Mouse (Mus musculus): ENCODE measurements around the gene Utp15. TPM values are rescaled to one million over a fixed set of nuclear protein-coding genes. Genes with fewer than 3 reads are reported as not detected.

Utp15 gene
- polyA plus RNA-seq, 1 experiment from 2014 or later = 33.9 TPM

DNA sequence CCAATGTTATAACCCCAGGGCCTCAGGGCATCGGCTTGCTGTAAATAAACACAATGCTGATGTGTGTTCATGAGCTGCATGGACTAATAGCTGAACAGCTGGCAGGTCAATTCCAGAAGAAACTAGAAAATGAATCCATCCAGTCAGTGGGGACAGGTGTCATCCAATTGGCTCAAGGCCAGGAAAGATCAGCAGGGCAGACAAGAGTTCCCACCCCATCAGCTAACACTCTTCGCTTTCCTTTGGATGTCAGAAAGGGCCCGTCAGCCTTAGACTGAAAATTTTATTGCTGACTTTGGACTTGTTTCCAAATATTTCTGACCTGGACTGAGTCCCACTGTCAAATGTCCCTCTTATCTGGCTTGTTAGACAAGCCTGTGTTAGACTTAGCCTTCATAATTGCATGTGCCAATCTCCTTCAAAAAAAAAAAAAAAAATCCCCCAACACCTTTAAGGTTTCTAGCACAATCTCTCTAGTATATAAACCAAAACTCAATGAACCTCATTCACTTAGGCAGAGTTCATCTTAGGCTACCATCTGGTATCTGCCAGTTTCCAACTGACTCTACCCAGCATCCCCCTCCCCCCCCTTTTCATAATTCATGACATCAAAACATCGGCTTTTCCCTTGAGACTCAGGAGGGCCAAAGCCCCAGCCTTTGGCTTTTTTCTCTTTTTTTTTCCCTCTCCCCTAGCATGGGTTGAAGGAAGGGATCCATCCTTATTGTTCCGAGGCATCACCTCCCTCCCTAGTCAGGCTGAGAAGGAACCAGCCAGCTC, 18.1 kb downstream of the Utp15 start:
- peaks cover 18% of the 10 kb centered on the region for H3K36me3 ChIP-seq (ENCODE audit: control insufficient read depth, insufficient read depth, low read length)
- no peak overlapping the region for H3K9ac ChIP-seq (replicated peaks; ENCODE audit: low read depth, low read length)
- H3K27me3 ChIP-seq (ENCODE audit: control insufficient read depth, insufficient read depth, low read length) = no peaks in the 10 kb centered on the region
- H3K27ac ChIP-seq (ENCODE audit: low read length) = no peak overlapping the region
- no peaks in the 10 kb centered on the region for H3K9me3 ChIP-seq (ENCODE audit: control insufficient read depth, low read depth, low read length)
- no peak overlapping the region for H3K4me2 ChIP-seq (replicated peaks; ENCODE audit: low read depth, low read length)
- no peak overlapping the region for H3K4me3 ChIP-seq (ENCODE audit: low read depth, low read length)
- WGBS = 59% methylated on average over 5 of the region's 5 CpGs
- ATAC-seq (ENCODE audit: insufficient number of reproducible peaks, insufficient read depth, low FRiP score, low read depth) = no peak
- no peaks in the 10 kb centered on the region for H3K4me1 ChIP-seq (ENCODE audit: control insufficient read depth, insufficient read depth, low read length)

DNA sequence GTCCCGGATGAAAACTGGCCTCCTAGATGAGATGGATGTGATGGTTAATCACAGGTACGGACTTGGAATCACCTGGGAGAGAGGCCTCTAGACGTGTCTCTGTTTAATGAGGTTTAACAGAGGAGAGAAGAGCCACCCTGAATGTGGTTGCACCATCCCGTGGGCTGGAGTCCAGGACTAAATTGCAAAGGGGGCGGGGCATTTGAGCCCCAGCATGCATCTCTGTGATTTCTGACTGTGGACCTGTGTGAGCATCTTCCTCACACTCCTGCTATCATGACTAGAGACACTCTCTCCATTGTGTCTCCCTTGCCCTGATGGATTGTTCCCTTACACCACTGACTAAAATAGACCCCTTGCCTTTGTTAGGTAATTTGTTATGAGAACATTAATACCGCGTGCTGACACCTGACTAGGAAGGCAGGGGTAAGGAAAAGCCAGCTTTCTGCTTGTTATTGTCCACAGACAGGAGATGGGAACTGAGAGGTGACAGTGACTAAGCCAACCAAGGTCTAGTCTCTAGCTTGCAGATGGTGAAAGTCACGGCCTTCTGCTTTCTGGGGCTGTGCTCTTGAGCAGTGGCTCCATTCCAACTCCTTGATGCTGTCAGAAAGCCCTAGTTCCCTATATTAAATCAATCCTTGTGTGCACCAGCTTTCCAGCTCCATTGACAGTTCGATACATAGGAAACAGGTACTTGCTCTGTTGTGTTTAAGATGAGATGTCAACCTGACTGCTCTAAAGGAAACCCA, 21.1 kb downstream of the Utp15 start:
- no peak overlapping the region for H3K4me2 ChIP-seq (replicated peaks; ENCODE audit: low read depth, low read length)
- no peaks in the 10 kb centered on the region for H3K36me3 ChIP-seq (ENCODE audit: control insufficient read depth, insufficient read depth, low read length)
- no peak for ATAC-seq (ENCODE audit: insufficient number of reproducible peaks, insufficient read depth, low FRiP score, low read depth)
- 65% methylated on average over 9 of the region's 9 CpGs for WGBS
- no peaks in the 10 kb centered on the region for H3K27me3 ChIP-seq (ENCODE audit: control insufficient read depth, insufficient read depth, low read length)
- H3K4me3 ChIP-seq (ENCODE audit: low read depth, low read length) = no peak overlapping the region
- no peaks in the 10 kb centered on the region for H3K9me3 ChIP-seq (ENCODE audit: control insufficient read depth, low read depth, low read length)
- no peaks in the 10 kb centered on the region for H3K4me1 ChIP-seq (ENCODE audit: control insufficient read depth, insufficient read depth, low read length)
- H3K9ac ChIP-seq (replicated peaks; ENCODE audit: low read depth, low read length) = no peak overlapping the region
- H3K27ac ChIP-seq (ENCODE audit: low read length) = no peak overlapping the region

DNA sequence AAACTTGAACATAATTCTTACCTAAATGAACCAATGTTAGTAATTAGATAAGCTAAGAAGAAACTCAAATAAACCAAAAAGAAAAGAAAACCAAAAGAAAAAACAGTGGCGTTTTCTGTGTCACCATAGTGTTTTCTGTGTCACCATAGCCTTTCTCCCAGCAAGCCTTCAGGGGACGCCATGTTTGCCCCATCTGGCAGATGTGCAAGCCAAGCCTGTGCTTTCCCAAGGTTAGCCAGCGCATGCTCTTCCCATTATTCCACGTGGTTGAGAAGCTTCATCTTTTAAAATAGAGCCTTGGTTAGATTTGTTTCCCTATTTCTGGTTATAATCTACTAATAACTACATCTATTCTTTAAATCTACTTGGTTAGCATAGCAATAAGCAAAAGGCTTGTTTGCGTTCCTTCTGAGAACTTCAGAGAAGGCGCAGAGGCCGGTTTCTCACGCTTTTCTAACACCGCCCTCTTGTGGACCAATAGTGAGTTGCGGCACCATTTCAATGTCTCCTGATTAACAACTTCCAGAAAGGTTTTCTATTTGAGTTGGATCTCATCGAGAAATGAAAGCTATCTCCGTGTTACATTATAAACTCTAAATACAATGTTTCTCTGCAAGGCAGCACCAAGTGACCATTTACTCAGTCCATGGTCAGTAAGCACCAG, 22.7 kb downstream of the Utp15 start:
- Histone ChIP-seq H3K27ac (ENCODE audit: low read length) (no peak overlapping the region), H3K27me3 (ENCODE audit: control insufficient read depth, insufficient read depth, low read length) (no peaks in the 10 kb centered on the region), H3K4me2 (replicated peaks; ENCODE audit: low read depth, low read length) (no peak overlapping the region), H3K4me1 (ENCODE audit: control insufficient read depth, insufficient read depth, low read length) (no peaks in the 10 kb centered on the region), H3K9me3 (ENCODE audit: control insufficient read depth, low read depth, low read length) (no peaks in the 10 kb centered on the region), H3K9ac (replicated peaks; ENCODE audit: low read depth, low read length) (no peak overlapping the region), H3K4me3 (ENCODE audit: low read depth, low read length) (no peak overlapping the region), H3K36me3 (ENCODE audit: control insufficient read depth, insufficient read depth, low read length) (no peaks in the 10 kb centered on the region)
- no peak for ATAC-seq (ENCODE audit: insufficient number of reproducible peaks, insufficient read depth, low FRiP score, low read depth)
- 18% methylated on average over 12 of the region's 12 CpGs for WGBS

DNA sequence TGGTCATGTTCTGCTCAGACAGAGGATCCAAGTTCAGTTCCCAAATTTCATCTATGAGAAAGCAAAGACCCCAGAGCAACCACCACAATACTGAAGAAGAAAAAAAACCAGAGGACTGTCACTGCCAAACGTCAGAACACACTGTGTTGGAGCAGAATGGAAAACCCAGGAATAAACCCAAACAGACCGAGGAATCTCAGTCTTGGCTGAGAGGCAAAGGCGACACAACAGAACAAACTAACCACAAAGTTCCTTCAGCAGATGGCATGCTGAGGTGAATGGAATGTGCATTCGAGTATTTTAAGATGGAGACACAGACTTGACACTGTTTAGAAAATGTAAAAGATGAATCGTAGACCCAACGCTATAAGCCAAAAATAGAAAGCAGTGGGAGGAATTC, 27.4 kb downstream of the Utp15 start:
- Histone ChIP-seq H3K27ac (ENCODE audit: low read length) (no peak overlapping the region), H3K9ac (replicated peaks; ENCODE audit: low read depth, low read length) (no peak overlapping the region), H3K4me2 (replicated peaks; ENCODE audit: low read depth, low read length) (no peak overlapping the region), H3K36me3 (ENCODE audit: control insufficient read depth, insufficient read depth, low read length) (no peaks in the 10 kb centered on the region), H3K4me1 (ENCODE audit: control insufficient read depth, insufficient read depth, low read length) (no peaks in the 10 kb centered on the region), H3K9me3 (ENCODE audit: control insufficient read depth, low read depth, low read length) (no peaks in the 10 kb centered on the region), H3K4me3 (ENCODE audit: low read depth, low read length) (no peak overlapping the region), H3K27me3 (ENCODE audit: control insufficient read depth, insufficient read depth, low read length) (no peaks in the 10 kb centered on the region)
- ATAC-seq (ENCODE audit: insufficient number of reproducible peaks, insufficient read depth, low FRiP score, low read depth) = no peak
- WGBS = 47% methylated on average over 6 of the region's 6 CpGs

DNA sequence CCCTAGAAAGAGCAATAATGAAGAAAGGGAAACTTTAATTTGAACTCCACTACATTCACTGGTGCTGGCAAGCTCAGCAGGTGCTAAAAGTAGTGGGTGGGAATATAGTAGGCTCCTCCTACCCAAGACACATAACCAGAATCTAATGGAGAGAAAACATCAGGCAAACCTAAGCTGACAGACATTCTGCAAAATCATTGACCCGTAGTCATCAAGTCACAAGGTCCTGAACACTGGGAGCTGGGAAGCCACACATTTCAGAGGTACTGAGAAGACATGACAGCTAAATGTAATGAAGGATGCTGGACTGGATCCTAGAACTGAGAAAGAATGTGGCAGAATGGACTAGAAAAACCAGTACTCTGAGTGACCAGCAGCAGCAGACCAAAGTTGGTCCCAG, 32.3 kb downstream of the Utp15 start:
- no peaks in the 10 kb centered on the region for H3K36me3 ChIP-seq (ENCODE audit: control insufficient read depth, insufficient read depth, low read length)
- H3K9ac ChIP-seq (replicated peaks; ENCODE audit: low read depth, low read length) = no peak overlapping the region
- H3K27ac ChIP-seq (ENCODE audit: low read length) = no peak overlapping the region
- no peaks in the 10 kb centered on the region for H3K9me3 ChIP-seq (ENCODE audit: control insufficient read depth, low read depth, low read length)
- H3K4me3 ChIP-seq (ENCODE audit: low read depth, low read length) = no peak overlapping the region
- H3K4me2 ChIP-seq (replicated peaks; ENCODE audit: low read depth, low read length) = no peak overlapping the region
- ATAC-seq (ENCODE audit: insufficient number of reproducible peaks, insufficient read depth, low FRiP score, low read depth) = no peak
- WGBS = 78% methylated on average over 1 of the region's 1 CpGs
- no peaks in the 10 kb centered on the region for H3K4me1 ChIP-seq (ENCODE audit: control insufficient read depth, insufficient read depth, low read length)
- H3K27me3 ChIP-seq (ENCODE audit: control insufficient read depth, insufficient read depth, low read length) = no peaks in the 10 kb centered on the region

- H3K9ac ChIP-seq (replicated peaks; ENCODE audit: low read depth, low read length) = no peak overlapping the region
- no peaks in the 10 kb centered on the region for H3K9me3 ChIP-seq (ENCODE audit: control insufficient read depth, low read depth, low read length)
- H3K4me2 ChIP-seq (replicated peaks; ENCODE audit: low read depth, low read length) = no peak overlapping the region
- H3K4me1 ChIP-seq (ENCODE audit: control insufficient read depth, insufficient read depth, low read length) = no peaks in the 10 kb centered on the region
- no peak for ATAC-seq (ENCODE audit: insufficient number of reproducible peaks, insufficient read depth, low FRiP score, low read depth)
- H3K27ac ChIP-seq (ENCODE audit: low read length) = no peak overlapping the region
- 37% methylated on average over 2 of the region's 2 CpGs for WGBS
- no peaks in the 10 kb centered on the region for H3K27me3 ChIP-seq (ENCODE audit: control insufficient read depth, insufficient read depth, low read length)
- no peaks in the 10 kb centered on the region for H3K36me3 ChIP-seq (ENCODE audit: control insufficient read depth, insufficient read depth, low read length)
- H3K4me3 ChIP-seq (ENCODE audit: low read depth, low read length) = no peak overlapping the region
These were observed 36.6 kb downstream of the Utp15 start for GRCm38 (mm10) chr13:98226225-98226624.

DNA sequence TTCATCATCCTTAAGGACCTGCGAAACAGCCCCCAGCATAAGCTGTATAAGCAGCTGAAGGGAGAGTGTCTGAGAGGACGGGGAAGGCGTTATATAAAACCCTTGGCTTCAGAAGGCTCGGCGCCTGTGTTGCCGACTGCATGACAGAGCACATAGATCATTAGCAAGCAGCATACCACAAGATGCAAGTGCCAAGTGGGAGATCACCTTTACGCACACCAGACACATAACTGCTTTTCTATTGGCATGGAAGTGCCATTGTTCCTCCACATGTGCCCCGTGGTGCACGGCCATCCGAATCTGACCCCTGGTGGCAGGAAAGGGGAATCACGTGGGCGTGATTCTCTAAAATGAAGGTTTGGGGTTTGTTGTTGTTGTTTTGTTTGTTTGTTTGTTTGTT, 40.0 kb downstream of the Utp15 start:
- no peak for ATAC-seq (ENCODE audit: insufficient number of reproducible peaks, insufficient read depth, low FRiP score, low read depth)
- H3K27me3 ChIP-seq (ENCODE audit: control insufficient read depth, insufficient read depth, low read length) = no peaks in the 10 kb centered on the region
- H3K27ac ChIP-seq (ENCODE audit: low read length) = no peak overlapping the region
- H3K36me3 ChIP-seq (ENCODE audit: control insufficient read depth, insufficient read depth, low read length) = no peaks in the 10 kb centered on the region
- 31% methylated on average over 12 of the region's 12 CpGs for WGBS
- no peak overlapping the region for H3K9ac ChIP-seq (replicated peaks; ENCODE audit: low read depth, low read length)
- H3K4me1 ChIP-seq (ENCODE audit: control insufficient read depth, insufficient read depth, low read length) = no peaks in the 10 kb centered on the region
- no peak overlapping the region for H3K4me2 ChIP-seq (replicated peaks; ENCODE audit: low read depth, low read length)
- H3K9me3 ChIP-seq (ENCODE audit: control insufficient read depth, low read depth, low read length) = no peaks in the 10 kb centered on the region
- H3K4me3 ChIP-seq (ENCODE audit: low read depth, low read length) = no peak overlapping the region

DNA sequence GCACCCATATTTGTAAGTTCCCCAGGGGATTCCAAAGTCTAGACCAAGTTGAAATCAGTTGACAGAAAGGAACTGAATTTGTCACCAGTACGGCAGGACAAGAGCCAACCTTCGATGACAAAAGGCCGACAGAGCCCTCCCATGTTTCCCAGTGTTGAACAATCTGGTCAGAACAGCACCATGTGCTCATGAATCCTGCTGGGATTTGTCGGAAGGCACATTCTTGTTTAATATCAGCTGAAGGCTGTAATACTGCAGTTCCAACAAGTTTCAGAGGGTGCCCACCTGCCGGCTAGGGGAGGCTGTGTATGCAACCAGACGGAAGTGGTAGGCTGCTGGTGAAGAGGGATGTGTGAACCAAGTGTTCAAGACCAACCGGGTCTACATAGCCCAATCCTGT, 52.7 kb downstream of the Utp15 start:
- no peak overlapping the region for H3K4me2 ChIP-seq (replicated peaks; ENCODE audit: low read depth, low read length)
- no peak overlapping the region for H3K9ac ChIP-seq (replicated peaks; ENCODE audit: low read depth, low read length)
- H3K27ac ChIP-seq (ENCODE audit: low read length) = no peak overlapping the region
- H3K27me3 ChIP-seq (ENCODE audit: control insufficient read depth, insufficient read depth, low read length) = no peaks in the 10 kb centered on the region
- H3K4me1 ChIP-seq (ENCODE audit: control insufficient read depth, insufficient read depth, low read length) = peaks cover 3% of the 10 kb centered on the region; the same call in 1 of the 2 replicates
- no peak for ATAC-seq (ENCODE audit: insufficient number of reproducible peaks, insufficient read depth, low FRiP score, low read depth)
- H3K36me3 ChIP-seq (ENCODE audit: control insufficient read depth, insufficient read depth, low read length) = no peaks in the 10 kb centered on the region
- H3K9me3 ChIP-seq (ENCODE audit: control insufficient read depth, low read depth, low read length) = no peaks in the 10 kb centered on the region
- WGBS = 79% methylated on average over 7 of the region's 7 CpGs
- no peak overlapping the region for H3K4me3 ChIP-seq (ENCODE audit: low read depth, low read length)
